Mouse (Mus musculus) splenic B cell, adult 2 months (primary cell): ENCODE measurements around the gene Slc38a3.

Source experiments
- DNase-seq: peaks from one replicate; pipeline ENCODE4 v3.0.0-alpha.2; 2011; ENCODE audit warnings: low read depth, low spot score
- H3K27me3 ChIP-seq: 2 replicates; pipeline ENCODE4 v1.6.1; 2012; ENCODE audit warnings: mild to moderate bottlenecking, low read length, moderate library complexity, mixed read lengths; ENCODE audit not compliant: control insufficient read depth, poor library complexity, insufficient read depth, severe bottlenecking
- H3K36me3 ChIP-seq: 2 replicates; pipeline ENCODE4 v1.6.1; 2012; ENCODE audit warnings: mild to moderate bottlenecking, low read length, moderate library complexity, mixed read lengths; ENCODE audit not compliant: control insufficient read depth, poor library complexity, insufficient read depth, severe bottlenecking

Gene Slc38a3

DNA sequence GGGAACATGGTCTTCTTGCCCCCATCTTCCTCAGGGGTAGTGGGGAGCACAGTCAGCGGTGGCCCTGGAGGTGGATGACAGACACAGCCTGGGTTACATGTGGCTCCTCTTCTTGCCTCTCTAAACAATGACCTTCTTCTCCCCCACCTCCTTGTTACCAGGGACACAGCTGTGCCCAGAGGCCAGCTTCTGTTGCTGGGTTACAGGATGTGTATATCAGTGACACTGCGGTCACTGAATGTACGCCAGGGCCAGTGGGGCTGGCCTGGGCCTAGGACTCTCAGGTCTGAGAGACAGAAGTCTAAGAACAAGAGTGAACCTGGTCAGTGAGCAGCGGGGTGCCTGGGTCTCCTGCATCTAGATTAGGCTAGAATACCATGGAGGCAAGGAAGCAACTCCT, 54.3 kb downstream of the Slc38a3 start:
- DNase-seq: no peak
- no peaks in the 10 kb centered on the region for H3K27me3 ChIP-seq
- H3K36me3 ChIP-seq: peaks cover 24% of the 10 kb centered on the region

DNA sequence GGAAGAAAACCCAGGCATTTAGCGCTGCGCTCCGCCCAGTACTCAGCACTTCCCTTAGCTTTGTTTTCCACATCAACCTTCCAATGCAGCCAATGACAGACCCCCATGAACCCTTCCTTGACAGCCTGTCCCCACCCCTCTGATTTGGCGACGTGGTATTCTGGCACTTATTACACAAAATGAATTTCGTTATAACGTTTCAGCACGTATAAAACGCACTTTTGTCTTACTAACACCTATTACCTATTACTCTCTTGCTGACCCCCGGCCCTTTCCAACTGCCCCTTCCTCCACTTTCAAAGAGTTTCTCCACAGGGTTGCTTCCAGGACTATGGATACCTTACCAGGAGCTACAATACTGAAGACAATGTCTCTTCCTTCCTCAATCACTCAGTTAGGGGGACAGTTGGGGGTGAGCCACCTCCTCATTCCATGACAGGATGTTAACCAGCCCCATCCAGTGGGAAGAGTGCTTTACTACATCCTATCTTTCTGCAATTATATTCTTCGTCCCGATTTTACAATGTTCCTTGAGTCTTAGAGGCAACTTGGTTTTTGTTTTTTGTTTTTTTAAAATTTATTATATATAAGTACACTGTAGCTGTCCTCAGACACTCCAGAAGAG, 56.3 kb downstream of the Slc38a3 start:
- Histone ChIP-seq H3K36me3 (peaks cover 19% of the 10 kb centered on the region), H3K27me3 (no peaks in the 10 kb centered on the region)
- DNase-seq: no peak

DNA sequence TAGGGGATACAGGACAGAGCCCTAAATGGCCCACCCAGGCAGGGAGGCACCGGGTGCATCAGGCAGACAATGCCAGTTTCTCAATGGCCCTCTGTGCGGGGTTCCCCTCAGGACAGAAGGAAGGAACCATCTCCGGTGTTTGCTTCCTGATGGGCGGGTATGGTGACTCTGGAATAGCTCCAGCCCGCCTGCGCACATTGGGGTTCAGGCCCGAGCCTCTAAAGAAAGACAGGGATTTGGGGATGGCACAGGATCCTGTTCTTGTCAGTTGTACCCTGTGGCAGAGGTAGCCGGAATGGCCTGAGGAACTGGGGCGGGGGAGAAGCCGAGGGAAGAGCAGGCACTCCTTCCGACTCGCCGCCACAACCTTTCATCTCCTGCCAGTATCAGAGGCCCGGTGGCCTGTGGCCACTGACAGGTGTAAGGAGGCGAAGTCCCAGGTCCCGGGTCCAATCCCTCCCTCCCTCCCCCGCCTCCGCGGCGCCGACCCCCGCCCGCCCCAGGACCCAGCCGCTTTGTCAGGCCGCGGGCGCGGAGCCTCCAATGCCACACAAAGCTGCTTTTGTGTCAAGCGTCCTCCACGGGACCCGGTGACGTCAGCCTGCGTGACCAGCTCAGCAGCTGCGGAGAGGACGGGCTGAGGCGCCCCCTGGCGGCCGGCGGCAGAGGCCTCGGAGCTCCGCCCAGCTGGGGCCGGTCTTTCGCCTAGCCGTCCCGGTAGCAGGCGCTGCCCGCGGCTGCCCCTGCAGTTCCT, 57.0 kb downstream of the Slc38a3 start:
- Histone ChIP-seq H3K27me3 (no peaks in the 10 kb centered on the region), H3K36me3 (peaks cover 15% of the 10 kb centered on the region)
- peak; percentile 98 for DNase-seq

DNA sequence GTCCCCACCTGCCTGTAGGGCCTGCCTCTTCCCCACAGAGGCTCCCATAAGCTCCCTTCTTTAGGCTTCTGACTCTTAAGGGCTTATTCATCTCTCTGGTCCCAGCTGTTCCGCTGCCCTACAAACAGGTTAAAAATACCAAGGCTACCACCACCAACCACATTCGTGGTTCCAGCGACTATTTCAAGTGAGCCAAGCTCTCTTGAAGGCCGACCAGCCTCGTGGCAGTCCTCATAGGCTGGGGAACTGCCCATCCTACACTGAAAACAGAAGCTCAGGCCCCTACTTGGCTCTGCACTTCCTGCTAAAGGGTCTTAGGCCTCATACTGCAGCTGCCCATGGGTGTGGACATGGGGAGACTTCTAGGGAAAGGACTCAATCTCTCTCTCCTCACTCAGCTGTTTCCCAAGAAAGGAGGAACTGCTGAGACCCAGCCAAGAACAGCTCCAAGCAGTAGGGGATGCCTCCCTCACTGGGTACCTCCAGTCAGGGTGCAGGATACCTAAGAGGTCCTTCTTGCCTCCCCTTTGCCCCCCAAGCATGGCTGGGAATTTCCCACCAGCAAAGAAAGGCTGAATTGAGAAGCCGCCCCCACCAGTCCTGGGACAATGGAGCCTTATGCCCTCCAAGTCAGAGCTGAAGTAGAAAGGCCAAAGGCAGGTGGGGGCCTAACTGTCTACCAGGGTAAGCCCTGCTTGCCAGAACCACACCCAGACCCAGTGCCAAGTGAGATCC, 57.7 kb downstream of the Slc38a3 start:
- Histone ChIP-seq H3K27me3 (no peaks in the 10 kb centered on the region), H3K36me3 (peaks cover 15% of the 10 kb centered on the region)
- no peak for DNase-seq

DNA sequence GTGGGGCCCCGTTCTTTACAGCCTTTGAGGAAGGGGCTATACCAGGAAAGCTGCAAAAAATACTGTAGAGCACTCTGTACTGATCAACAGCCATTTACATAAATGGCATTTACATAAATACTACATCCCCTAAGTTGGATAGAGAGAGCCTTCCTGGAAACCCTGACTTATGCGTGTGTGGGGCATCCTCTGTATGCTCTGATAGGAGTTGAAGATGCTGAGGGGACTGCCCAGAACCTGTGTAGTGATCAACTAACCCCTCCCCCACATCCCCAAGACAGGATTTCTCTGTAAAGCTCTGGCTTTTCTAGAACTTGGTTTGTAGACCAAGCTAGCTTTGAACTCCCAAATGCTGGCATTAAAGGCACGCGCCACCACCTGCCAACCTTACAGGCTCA, 59.9 kb downstream of the Slc38a3 start:
- H3K36me3 ChIP-seq: peaks cover 4% of the 10 kb centered on the region; the same call in 1 of the 2 replicates
- no peak for DNase-seq
- H3K27me3 ChIP-seq: no peaks in the 10 kb centered on the region

DNA sequence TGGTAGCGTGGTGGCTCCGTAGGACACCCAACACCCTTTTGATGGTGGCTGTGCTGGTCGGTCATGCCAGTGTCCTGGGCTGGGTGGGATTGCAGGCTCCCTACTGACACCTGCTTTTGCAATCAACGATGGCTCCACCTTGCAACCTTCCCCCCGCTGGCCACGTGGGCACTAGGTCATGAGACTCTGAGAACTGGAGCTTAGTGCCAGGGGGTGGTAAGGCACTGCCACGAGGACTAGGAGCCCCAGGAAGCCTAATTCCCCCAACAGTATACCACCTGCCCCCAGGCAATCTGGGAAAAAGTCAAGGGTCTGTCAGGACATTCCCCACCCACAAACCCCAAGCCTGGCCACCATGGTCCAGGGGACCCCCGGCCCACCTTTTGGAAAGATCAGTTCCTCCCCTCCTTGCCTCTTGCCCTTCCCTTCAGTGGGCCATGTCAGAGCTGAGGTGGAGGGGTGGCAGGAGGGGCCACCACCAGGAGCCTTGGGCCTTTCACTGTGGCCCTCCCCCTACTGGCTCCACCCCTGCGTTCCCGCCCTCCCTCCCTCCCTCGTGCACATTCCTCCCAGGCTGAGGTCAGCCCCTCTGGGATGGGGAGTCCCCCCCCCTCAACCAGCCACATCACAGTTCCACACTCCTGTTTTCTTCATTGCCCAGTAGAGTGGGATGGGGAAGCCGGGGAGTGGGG, 60.4 kb downstream of the Slc38a3 start, which contains the start of gene Sema3b:
TSS of gene Sema3b (minus strand) at position 489 of the 692 bp plus-strand sequence.
- H3K27me3 ChIP-seq: no peaks in the 10 kb centered on the region
- DNase-seq: no peak
- H3K36me3 ChIP-seq: no peaks in the 10 kb centered on the region

DNA sequence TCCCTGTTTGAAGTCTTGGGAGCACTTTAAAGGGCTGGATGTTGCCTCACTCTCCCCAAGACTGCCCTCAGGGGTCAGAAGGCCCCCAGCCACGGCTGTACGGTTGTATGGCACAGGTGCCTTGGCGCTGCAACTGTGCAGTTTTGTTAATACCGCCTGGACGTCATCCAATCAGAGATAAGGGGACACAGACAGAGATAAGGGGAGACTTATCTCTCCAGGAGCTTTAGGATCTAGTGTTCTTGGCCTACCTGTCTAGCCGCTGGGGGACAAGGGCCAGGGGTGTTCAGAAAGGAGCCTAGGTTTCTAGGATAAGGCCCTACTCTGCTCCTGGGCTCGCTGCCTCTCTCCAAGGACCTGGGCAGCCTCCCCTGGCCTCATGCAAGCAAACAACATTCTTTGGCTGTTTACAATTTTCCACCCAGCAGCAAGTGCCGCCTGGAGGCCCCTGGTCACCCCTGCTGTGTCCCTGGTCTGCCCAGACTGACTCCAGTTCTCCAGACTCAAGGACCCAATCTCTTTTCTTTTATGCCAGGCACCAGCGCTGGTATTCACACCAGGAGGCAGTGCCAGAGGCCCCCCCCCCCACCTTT, 61.6 kb downstream of the Slc38a3 start:
- DNase-seq: no peak
- H3K36me3 ChIP-seq: no peaks in the 10 kb centered on the region
- no peaks in the 10 kb centered on the region for H3K27me3 ChIP-seq

DNA sequence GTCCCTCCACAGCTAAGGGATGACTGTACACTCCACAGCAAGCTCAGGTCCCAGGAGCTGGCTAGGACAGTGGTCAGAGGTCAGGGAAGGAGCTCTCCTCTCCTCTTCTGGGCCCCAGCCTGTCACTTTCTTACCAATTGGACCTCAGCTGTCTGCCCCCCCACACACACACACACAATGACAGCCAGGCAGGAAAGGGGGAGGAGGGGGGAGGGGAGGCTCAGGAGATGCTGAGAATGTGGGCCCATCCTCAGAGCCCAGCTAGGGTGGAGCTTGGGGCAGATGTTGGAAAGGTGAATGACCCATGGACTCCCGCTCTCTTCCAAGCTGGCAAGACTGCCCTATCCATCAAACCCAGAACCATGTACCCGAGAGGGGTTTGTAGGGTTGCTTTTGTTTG, 62.3 kb downstream of the Slc38a3 start:
- no peak for DNase-seq
- Histone ChIP-seq H3K27me3 (no peaks in the 10 kb centered on the region), H3K36me3 (no peaks in the 10 kb centered on the region)

DNA sequence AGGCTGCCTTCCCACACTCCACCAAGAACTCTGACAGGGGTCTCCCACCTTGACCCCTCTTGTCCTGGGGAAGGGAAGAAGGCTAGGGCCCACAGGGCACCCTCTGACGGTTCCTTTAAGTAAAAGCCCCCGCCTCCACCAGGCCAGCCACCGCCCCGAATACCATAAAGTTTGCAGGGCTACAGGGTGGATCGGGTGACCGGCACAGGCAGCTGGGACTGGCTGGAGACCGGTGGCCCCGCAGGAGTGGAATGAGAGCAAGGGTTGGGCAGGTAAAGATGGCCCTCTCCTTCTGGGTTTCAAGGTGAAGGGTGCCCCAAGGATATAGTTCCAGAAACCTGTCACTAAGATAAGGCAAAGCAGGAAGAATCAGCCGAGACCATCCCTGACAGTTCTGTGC, 62.7 kb downstream of the Slc38a3 start:
- H3K36me3 ChIP-seq: no peaks in the 10 kb centered on the region
- no peaks in the 10 kb centered on the region for H3K27me3 ChIP-seq
- no peak for DNase-seq

DNA sequence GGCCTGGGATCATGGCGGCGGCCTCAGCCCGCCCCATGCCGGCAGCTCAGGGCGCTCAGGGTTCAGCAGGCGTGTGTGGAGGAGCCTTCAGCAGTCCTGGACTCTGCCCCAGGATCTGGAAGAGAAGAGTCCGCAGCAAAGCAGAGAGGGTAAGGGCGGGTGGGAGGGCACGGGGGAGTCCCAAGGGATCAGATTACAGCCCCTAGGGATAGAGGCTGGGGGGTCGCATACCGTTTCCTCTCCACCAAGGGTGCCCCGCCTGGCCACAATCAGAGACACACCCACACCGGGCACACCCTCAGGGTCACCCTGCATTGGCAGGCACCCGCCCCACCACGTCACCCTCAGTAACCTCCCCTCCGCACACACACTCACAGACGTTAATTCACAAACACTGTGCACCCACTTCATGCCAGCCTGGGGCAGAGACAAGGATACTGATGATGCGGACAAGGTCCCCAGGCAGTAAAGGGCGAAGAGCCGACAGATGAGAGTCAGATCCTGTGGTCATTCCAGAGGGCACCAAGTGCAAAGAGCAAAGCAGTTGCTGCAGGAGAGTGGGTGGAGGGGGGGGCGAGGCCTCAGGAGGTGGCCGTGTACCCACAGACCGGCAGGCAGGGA, 64.2 kb downstream of the Slc38a3 start:
- no peak for DNase-seq
- no peaks in the 10 kb centered on the region for H3K36me3 ChIP-seq
- no peaks in the 10 kb centered on the region for H3K27me3 ChIP-seq

DNA sequence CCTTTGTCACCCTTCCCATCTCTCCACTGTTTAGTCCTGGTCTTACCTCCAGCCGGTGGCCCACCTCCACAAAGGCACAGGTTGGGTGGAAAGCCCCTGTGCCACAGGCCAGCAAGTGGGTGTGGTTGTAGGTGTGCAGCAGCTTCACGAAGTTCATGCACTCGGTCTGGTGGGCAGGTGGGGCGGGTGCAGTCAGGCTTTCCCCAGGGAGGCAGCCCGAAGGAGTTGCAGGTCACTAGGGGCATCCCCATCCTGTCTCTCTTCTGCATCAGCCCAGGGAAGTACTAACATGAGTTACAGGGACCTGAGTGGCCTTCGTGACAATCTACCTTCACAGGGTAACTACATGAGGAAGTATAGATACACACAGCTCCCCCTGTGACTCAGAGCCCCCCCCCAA, 66.1 kb downstream of the Slc38a3 start:
- peak; percentile 85 for DNase-seq
- no peaks in the 10 kb centered on the region for H3K27me3 ChIP-seq
- H3K36me3 ChIP-seq: no peaks in the 10 kb centered on the region

DNA sequence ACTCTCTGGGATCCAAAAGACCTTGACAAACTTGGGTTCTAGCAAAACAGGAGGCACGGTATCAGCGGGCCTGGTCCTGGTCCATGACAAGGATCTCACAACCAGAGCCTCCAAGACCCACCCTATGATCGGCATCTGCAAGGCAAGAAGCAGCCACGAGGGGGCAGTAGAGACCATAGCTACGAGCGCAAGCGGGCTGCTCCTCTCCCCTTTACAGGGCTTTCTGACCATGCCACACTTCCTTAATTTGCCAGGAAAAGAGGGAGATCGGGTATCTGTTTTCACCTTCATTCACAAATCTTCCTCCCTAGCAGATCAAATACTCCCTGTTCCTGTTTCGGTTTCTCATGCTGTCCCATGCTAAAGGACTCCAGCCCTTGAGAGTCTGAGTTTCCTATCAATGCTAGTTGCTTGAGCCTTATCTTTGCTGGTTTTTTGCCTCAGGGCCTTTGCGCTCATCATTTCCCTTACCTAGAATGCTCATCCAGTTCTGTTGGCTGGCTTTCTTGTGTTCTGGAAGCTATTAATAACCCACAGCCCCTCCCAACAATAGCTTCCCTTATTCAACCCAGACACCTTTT, 67.2 kb downstream of the Slc38a3 start:
- no peaks in the 10 kb centered on the region for H3K36me3 ChIP-seq
- H3K27me3 ChIP-seq: no peaks in the 10 kb centered on the region
- DNase-seq: peak; percentile 93

DNA sequence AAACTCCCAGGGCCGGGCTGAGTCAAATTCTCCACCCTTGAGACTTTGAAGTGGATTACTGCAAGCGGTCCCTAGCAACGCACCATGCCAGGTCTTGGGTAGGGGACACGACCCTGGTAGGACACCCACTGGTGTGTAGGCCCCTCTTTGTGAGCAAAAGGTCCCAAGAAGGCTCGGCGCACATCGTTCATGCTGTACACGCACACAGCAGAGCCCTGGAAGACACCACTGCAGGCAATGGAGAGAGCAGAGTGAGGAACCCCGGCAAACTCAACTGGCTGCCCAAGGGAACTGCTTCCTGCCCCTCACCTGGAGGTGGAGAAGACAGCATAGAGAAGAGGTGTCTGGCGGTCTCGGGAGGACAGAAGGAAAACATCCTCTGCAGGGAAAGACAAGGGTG, 68.1 kb downstream of the Slc38a3 start:
- Histone ChIP-seq H3K36me3 (no peaks in the 10 kb centered on the region), H3K27me3 (no peaks in the 10 kb centered on the region)
- DNase-seq: no peak

DNA sequence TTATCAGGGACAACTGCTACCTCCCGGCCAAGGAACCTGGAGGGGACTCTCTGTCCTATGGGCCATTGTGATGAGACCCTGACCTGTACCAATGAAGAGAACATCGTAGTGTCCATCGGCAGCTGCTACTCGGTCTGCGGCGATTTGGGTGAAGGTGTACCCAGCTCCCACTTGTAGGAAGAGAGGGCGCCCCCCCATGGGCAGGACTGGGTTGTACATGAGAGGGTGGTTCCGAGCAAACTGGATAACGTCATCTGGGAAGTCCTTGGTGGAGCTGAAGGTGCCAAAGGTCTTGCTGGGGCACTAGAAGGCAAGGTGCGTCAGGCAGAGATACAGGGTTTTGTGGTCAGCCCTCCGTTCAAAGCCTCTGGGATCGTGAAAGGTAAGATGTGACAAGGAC, 68.6 kb downstream of the Slc38a3 start:
- no peak for DNase-seq
- Histone ChIP-seq H3K36me3 (no peaks in the 10 kb centered on the region), H3K27me3 (no peaks in the 10 kb centered on the region)
